Mouse (Mus musculus): Measurements from ENCODE around the gene Rgs6.

GRCm38 (mm10) chr12:82838544-82838943 is 250.5 kb downstream of the Rgs6 start:
- TF ChIP-seq POLR2A (IDR thresholded peaks at IDR 0.05; ENCODE audit: low read depth, low read length) (no peak), CTCF (IDR thresholded peaks at IDR 0.05; ENCODE audit: extremely low read depth, insufficient read depth, insufficient read length, insufficient replicate concordance) (no peak)

All from spleen, adult 2 months (tissue).